In genomic region chr13:114151698-114152069, GRCm38 (mm10) we compare ENCODE assay signal across 33 mouse cellular contexts.
DNase-seq lines count a peak whose midpoint lies in the region; ATAC-seq and TF ChIP-seq lines count a peak whose summit lies in the region.
"Had no signal": no experiment of that assay in that cellular context is flagged by ENCODE, and none has a peak within 500 bp of the region (broad histone marks: within the 10 kb centered on the region; RNA-seq: fewer than 3 reads in every experiment).

No protein-coding gene starts in this region.

- H3K9ac ChIP-seq in heart, postnatal 0 days (replicated peaks; ENCODE audit: low read depth, low read length) = no peak overlapping the region
- no peak overlapping the region for H3K9ac ChIP-seq in CH12.LX (ENCODE audit: insufficient read depth, low read depth)
- no peak overlapping the region for H3K9ac ChIP-seq in midbrain, postnatal 0 days (replicated peaks; ENCODE audit: low read length, poor library complexity, severe bottlenecking)
- H3K9ac ChIP-seq: embryonic facial prominence, embryonic 13.5 days; heart, embryonic 12.5 days; hindbrain, embryonic 15.5 days; liver, embryonic 14.5 days; midbrain, embryonic 15.5 days; neural tube, embryonic 13.5 days had no signal

- no peak for TF ChIP-seq RAD21 in CH12.LX (IDR thresholded peaks at IDR 0.05; ENCODE audit: low read depth, low read length)

- H3K9me3 ChIP-seq in heart, postnatal 0 days (replicated peaks; ENCODE audit: control insufficient read depth, low read length) = no peaks in the 10 kb centered on the region
- H3K9me3 ChIP-seq in CH12.LX (replicated peaks; ENCODE audit: low read length) = no peaks in the 10 kb centered on the region
- no peaks in the 10 kb centered on the region for H3K9me3 ChIP-seq in midbrain, postnatal 0 days (ENCODE audit: low read length)
- H3K9me3 ChIP-seq: embryonic facial prominence, embryonic 13.5 days; forebrain, embryonic 10.5 days; G1E; heart, embryonic 12.5 days; hindbrain, embryonic 10.5 days; hindbrain, embryonic 15.5 days; midbrain, embryonic 10.5 days; midbrain, embryonic 15.5 days; neural tube, embryonic 13.5 days had no signal

- no peaks in the 10 kb centered on the region for H3K79me2 ChIP-seq in CH12.LX (replicated peaks; ENCODE audit: control insufficient read depth, extremely low read depth, insufficient read depth, poor library complexity, severe bottlenecking)

- in situ Hi-C loops in CH12.LX (cut with MboI; ENCODE audit: low pct_ligation_motif_present, low pct_unique_long_range_greater_than_20kb, low sequenced_read_pairs) = no loop called here

- H3K4me2 ChIP-seq in heart, postnatal 0 days (ENCODE audit: low read depth, low read length) = no peak overlapping the region
- peak overlapping the region; percentile 2; the same call in 1 of the 2 replicates for H3K4me2 ChIP-seq in CH12.LX (ENCODE audit: insufficient read depth, low read depth, poor library complexity, severe bottlenecking)
- H3K4me2 ChIP-seq in midbrain, postnatal 0 days (ENCODE audit: low read depth, low read length, poor library complexity, severe bottlenecking) = no peak overlapping the region
- H3K4me2 ChIP-seq: embryonic facial prominence, embryonic 13.5 days; heart, embryonic 12.5 days; hindbrain, embryonic 15.5 days; midbrain, embryonic 15.5 days; neural tube, embryonic 13.5 days had no signal

- TF ChIP-seq EP300 in heart, postnatal 0 days (IDR thresholded peaks at IDR 0.05; ENCODE audit: low read depth) = no peak
- TF ChIP-seq EP300 in CH12.LX (IDR thresholded peaks at IDR 0.05; ENCODE audit: low read length) = no peak

- dilution Hi-C loops in CH12.LX (cut with MboI; ENCODE audit: extremely low pct_ligation_motif_present, extremely low pct_unique_long_range_greater_than_20kb, low sequenced_read_pairs) = no loop called here

- no peaks in the 10 kb centered on the region for H3K36me3 ChIP-seq in heart, postnatal 0 days (replicated peaks; ENCODE audit: control insufficient read depth, insufficient read depth, low read length)
- peaks cover 0 to 2% of the 10 kb centered on the region in 2 experiments for H3K36me3 ChIP-seq in CH12.LX (replicated peaks in 1 of 2; ENCODE audit: control insufficient read depth in 1 of 2, insufficient read depth in 1 of 2, low read length in 1 of 2)
- 0 out of 2 replicates have a peak, but pooled peaks cover 3% of the 10 kb centered on the region for H3K36me3 ChIP-seq in midbrain, postnatal 0 days (ENCODE audit: insufficient read depth, low read length)
- H3K36me3 ChIP-seq: hindbrain, embryonic 15.5 days; midbrain, embryonic 15.5 days had no signal

- ATAC-seq in heart, postnatal 0 days (ENCODE audit: insufficient read depth, low read depth) = no peak
- ATAC-seq in midbrain, postnatal 0 days (ENCODE audit: low FRiP score) = no peak
- ATAC-seq: forebrain, embryonic 16.5 days; inflammation-experienced regulatory T-cells, adult 6 months; midbrain, embryonic 15.5 days had no signal

- TF ChIP-seq CTCF in heart, postnatal 0 days (IDR thresholded peaks at IDR 0.05; ENCODE audit: low read depth) = no peak
- TF ChIP-seq CTCF in CH12.LX (conservative IDR thresholded peaks at IDR 0.05 in 1 of 2, IDR thresholded peaks at IDR 0.05 in 1 of 2; ENCODE audit: low read depth in 2 of 2, low read length in 2 of 2) = no peak
- no peak for TF ChIP-seq CTCF in midbrain, postnatal 0 days (IDR thresholded peaks at IDR 0.05)

- peak overlapping the region; percentile 27; the same call in 1 of the 2 replicates for H3K27ac ChIP-seq in heart, postnatal 0 days (ENCODE audit: low read depth)
- no peak overlapping the region for H3K27ac ChIP-seq in CH12.LX (ENCODE audit: insufficient read depth, low read depth)
- H3K27ac ChIP-seq in midbrain, postnatal 0 days (ENCODE audit: low read depth, low read length) = no peak overlapping the region
- H3K27ac ChIP-seq: embryonic facial prominence, embryonic 13.5 days; forebrain, embryonic 10.5 days; hindbrain, embryonic 10.5 days; hindbrain, embryonic 15.5 days; layer of hippocampus, adult 2 months; liver, embryonic 14.5 days; macrophage; midbrain, embryonic 10.5 days; midbrain, embryonic 15.5 days; neural tube, embryonic 13.5 days had no signal

- 80% methylated on average over 10 of the region's 10 CpGs for WGBS in heart, postnatal 0 days
- 78% methylated on average over 10 of the region's 10 CpGs for WGBS in midbrain, postnatal 0 days

- DNase-seq in embryo, embryonic 10 days (ENCODE audit: low spot score) = peak; percentile 52
- DNase-seq in embryo, embryonic 9.5 days (ENCODE audit: extremely low spot score) = no peak
- no peak for DNase-seq in heart, postnatal 0 days (ENCODE audit: low spot score)
- no peak for DNase-seq in heart, postnatal 14 days
- no peak for DNase-seq in CH12.LX (ENCODE audit: extremely low read depth)
- peak; percentile 30 to 40 for DNase-seq in thymus, postnatal 36 days
- no peak for DNase-seq in midbrain, postnatal 0 days (ENCODE audit: low spot score)
- DNase-seq: adrenal gland, adult 8-10 months; cerebellum, adult 2 months; cerebellum, postnatal 14 days; gastrocnemius, postnatal 25 days; heart, adult 18-20 months; heart, postnatal 10 days; kidney, adult 11 months; kidney, postnatal 36 days; left cerebral cortex, postnatal 4 days; liver; lung, adult 2 months; lung, postnatal 10 days had no signal

- no peak overlapping the region for H3K4me3 ChIP-seq in heart, postnatal 0 days (ENCODE audit: low read depth, low read length)
- H3K4me3 ChIP-seq in CH12.LX (replicated peaks in 1 of 3; ENCODE audit: low read depth in 2 of 3, low read length in 2 of 3, poor library complexity in 1 of 3) = no peak overlapping the region
- H3K4me3 ChIP-seq in midbrain, postnatal 0 days (ENCODE audit: low read depth, low read length) = no peak overlapping the region
- H3K4me3 ChIP-seq: embryonic facial prominence, embryonic 13.5 days; forebrain, embryonic 10.5 days; heart, embryonic 12.5 days; hindbrain, embryonic 10.5 days; hindbrain, embryonic 15.5 days; layer of hippocampus, adult 2 months; midbrain, embryonic 10.5 days; midbrain, embryonic 15.5 days; neural tube, embryonic 13.5 days had no signal

- intact Hi-C loops in heart, postnatal 14 days (cut with DNase I) = no loop called here

- H3K4me1 ChIP-seq in heart, postnatal 0 days (ENCODE audit: control insufficient read depth, insufficient read depth) = no peaks in the 10 kb centered on the region
- peaks cover 7 to 26% of the 10 kb centered on the region in 2 experiments for H3K4me1 ChIP-seq in CH12.LX (ENCODE audit: control insufficient read depth in 1 of 2, insufficient read depth in 2 of 2)
- H3K4me1 ChIP-seq in midbrain, postnatal 0 days (ENCODE audit: insufficient read depth, low read length) = no peaks in the 10 kb centered on the region
- H3K4me1 ChIP-seq: forebrain, embryonic 10.5 days; heart, embryonic 12.5 days; midbrain, embryonic 15.5 days had no signal

- no peak for TF ChIP-seq POLR2A in CH12.LX (IDR thresholded peaks at IDR 0.05; ENCODE audit: low read depth, low read length)

- no peaks in the 10 kb centered on the region for H3K27me3 ChIP-seq in heart, postnatal 0 days (ENCODE audit: control insufficient read depth, insufficient read depth, low read length)
- no peaks in the 10 kb centered on the region for H3K27me3 ChIP-seq in CH12.LX (replicated peaks)
- no peaks in the 10 kb centered on the region for H3K27me3 ChIP-seq in midbrain, postnatal 0 days (ENCODE audit: insufficient read depth, low read length)
- H3K27me3 ChIP-seq: embryonic facial prominence, embryonic 13.5 days; heart, embryonic 12.5 days; hindbrain, embryonic 15.5 days; midbrain, embryonic 15.5 days; neural tube, embryonic 13.5 days had no signal

TF ChIP-seq in CH12.LX, 34 proteins besides CTCF, POLR2A, EP300 and RAD21:
- TF ChIP-seq MAZ (IDR thresholded peaks at IDR 0.05; ENCODE audit: low read depth, low read length) = no peak
- no peak for TF ChIP-seq MXI1 (IDR thresholded peaks at IDR 0.05; ENCODE audit: low read depth, low read length)
- no peak for TF ChIP-seq ETS1 (conservative IDR thresholded peaks at IDR 0.05; ENCODE audit: low read depth, low read length)
- no peak for TF ChIP-seq ELF1 (IDR thresholded peaks at IDR 0.05; ENCODE audit: low read depth, low read length)
- TF ChIP-seq USF1 (IDR thresholded peaks at IDR 0.05; ENCODE audit: low read depth, low read length) = no peak
- no peak for TF ChIP-seq SMC3 (IDR thresholded peaks at IDR 0.05; ENCODE audit: low read depth, low read length)
- no peak for TF ChIP-seq TBP (conservative IDR thresholded peaks at IDR 0.05; ENCODE audit: low read depth, low read length)
- no peak for TF ChIP-seq E2F4 (IDR thresholded peaks at IDR 0.05; ENCODE audit: insufficient replicate concordance, low read depth, low read length)
- no peak for TF ChIP-seq ZNF384 (IDR thresholded peaks at IDR 0.05; ENCODE audit: low read depth, low read length)
- TF ChIP-seq GABPA (IDR thresholded peaks at IDR 0.05; ENCODE audit: insufficient replicate concordance, low read depth, low read length) = no peak
- no peak for TF ChIP-seq TCF12 (IDR thresholded peaks at IDR 0.05; ENCODE audit: low read depth, low read length)
- no peak for TF ChIP-seq MAX (IDR thresholded peaks at IDR 0.05; ENCODE audit: low read length)
- no peak for TF ChIP-seq ZC3H11A (IDR thresholded peaks at IDR 0.05; ENCODE audit: low read depth, low read length)
- TF ChIP-seq MEF2A (IDR thresholded peaks at IDR 0.05; ENCODE audit: borderline replicate concordance, low read depth, low read length) = no peak
- TF ChIP-seq KAT2A (IDR thresholded peaks at IDR 0.05; ENCODE audit: insufficient replicate concordance, low read length) = no peak
- TF ChIP-seq USF2 (conservative IDR thresholded peaks at IDR 0.05; ENCODE audit: low read depth, low read length) = no peak
- no peak for TF ChIP-seq CHD2 (IDR thresholded peaks at IDR 0.05; ENCODE audit: low read length)
- no peak for TF ChIP-seq NRF1 (IDR thresholded peaks at IDR 0.05; ENCODE audit: low read depth, low read length)
- TF ChIP-seq SIN3A (IDR thresholded peaks at IDR 0.05; ENCODE audit: low read length) = no peak
- no peak for TF ChIP-seq JUN (IDR thresholded peaks at IDR 0.05; ENCODE audit: insufficient read depth, low read depth, low read length)

Comparison
In these comparisons a context has a peak if more than half of its experiments do, and no peak if none do; other contexts are left out.
1. DNase-seq: peak in embryo, embryonic 10 days (single experiment) and thymus, postnatal 36 days (2 of 2); none in embryo, embryonic 9.5 days (single experiment), heart, postnatal 0 days (single experiment), heart, postnatal 14 days (0 of 2), CH12.LX (single experiment) and midbrain, postnatal 0 days (single experiment).